Mouse (Mus musculus) urinary bladder, adult 2 months (tissue): Measurements from ENCODE around the gene Pgf. TPM values are rescaled to one million over a fixed set of nuclear protein-coding genes. Genes with fewer than 3 reads are reported as not detected.
"Not testable (repeated sequence)": the region's sequence is repeated elsewhere in the genome, so short reads cannot be mapped to it uniquely, and the experiment has no call there.

ENCODE experiments used
- DNase-seq: peaks from one replicate; pipeline ENCODE4 v3.0.0; 2022; ENCODE audit warnings: low spot score
- polyA plus RNA-seq: library from polyadenylated mRNA; depleted of rRNA; stranded (reverse); fragments of >200 nt; gene quantifications from 2 replicates; pipeline ENCODE4 v1.2.3, GENCODE M21; 2012

The Pgf gene
- polyA plus RNA-seq, 1 experiment: 6.0 TPM

DNA sequence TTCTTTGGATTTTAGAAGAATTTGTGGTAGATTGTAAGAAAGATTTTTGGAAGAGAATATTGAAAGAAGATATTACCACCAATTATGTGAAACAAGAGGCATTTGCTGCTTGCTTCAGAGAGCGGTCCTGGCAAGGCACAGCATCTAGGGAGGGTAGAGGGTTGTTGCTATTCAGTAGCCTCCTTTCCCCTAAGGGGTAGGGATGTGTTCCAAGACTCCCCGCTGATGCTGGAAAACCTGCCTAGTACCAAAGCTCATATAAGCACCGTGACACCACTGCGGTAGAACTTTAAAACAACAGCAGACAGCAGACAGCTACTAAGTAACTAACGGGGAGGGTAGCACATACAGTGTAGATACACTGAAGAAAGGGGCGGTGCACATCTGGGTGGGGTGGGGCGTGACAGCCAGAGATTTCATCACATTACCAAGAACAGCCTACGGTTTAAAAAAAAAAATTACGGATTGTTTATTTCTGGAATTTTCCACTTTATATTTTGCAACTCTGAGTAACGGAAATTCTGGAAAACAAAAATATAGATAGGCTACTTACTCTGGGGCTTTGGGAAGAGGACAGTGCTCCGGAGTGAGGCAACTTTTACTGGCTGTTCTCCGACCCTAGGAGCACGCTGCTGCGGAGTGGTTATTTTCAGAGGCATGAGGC lies 19.7 kb downstream of the Pgf start:
- DNase-seq: no peak

DNA sequence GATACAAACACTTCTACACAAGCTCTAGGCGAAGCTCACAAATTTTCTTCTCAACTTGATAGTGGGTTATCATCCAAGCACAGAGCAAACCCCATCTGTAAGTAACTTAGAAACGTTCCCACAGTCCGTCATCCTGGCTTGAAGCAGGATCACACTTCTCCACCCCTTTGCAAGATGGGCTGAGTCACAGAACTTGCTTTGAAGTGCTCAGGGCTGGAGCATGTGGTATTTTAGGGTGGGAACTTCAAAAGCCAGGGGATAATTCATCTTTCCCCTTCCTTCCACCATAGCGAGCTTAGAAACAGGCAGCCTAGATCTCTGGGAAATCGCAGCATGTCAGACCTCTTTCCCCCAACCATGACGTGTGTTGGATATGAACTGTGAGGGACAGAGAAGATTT lies 21.3 kb downstream of the Pgf start:
- no peak for DNase-seq

DNA sequence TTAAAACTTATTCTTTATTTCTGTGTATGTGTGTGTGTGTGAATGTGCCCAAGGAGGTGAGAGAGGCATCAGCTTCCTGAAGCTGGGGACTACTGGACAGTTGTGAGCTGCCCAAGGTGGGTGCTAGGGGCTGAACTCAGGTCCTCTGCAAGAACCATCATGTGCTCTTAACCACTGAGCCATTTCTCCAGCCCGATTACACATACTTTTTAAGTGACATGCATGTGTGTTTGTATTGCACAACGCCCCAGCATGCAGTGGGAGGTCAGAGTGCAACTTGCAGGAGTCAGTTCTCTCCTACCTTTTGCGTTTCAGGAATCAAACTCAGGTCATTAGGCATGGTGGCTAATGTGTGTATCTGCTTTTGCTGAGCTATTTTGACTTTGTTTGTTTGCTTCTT lies 24.6 kb downstream of the Pgf start:
- no peak for DNase-seq

DNA sequence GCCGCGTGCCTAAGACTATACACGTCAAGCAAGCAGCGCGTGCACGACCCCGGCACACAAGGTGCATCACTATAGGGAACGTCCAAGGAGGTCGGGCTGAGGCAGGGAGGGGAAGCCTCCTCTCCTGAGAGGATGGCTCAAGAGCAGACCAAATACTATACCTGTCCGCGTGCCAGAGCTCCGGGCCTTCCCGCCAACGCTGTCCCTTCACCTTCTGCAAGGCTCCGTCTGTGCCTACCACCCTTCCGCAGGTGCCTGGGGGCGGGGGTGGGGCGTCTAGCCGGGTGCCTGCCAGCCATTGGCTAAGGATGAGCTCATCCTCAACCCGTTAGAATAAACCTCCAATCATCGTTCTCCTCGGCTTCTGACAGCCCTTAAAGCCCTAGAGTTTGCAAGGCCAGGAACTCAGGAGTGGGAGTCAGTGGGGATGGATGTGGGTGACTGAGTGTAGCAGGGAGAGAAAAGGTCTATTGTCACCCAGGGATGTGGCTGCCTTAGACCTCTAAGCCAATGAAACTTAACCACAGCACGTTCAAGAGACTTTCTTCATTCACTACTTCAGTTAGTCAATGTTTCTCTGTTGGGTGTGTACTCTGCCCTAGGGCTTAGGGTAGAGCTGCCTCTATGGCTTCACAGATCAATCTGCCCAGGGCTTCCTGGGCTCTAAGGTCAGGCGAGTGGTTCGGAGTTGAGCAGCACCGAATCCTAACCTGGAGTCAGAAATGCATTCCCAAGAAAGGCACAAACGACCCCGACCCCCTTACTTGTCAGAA lies 26.4 kb downstream of the Pgf start, which contains the start of gene Rps6kl1:
Gene Rps6kl1 (minus strand): TSS at position 263 of the 773 bp plus-strand sequence.
- no peak for DNase-seq

DNA sequence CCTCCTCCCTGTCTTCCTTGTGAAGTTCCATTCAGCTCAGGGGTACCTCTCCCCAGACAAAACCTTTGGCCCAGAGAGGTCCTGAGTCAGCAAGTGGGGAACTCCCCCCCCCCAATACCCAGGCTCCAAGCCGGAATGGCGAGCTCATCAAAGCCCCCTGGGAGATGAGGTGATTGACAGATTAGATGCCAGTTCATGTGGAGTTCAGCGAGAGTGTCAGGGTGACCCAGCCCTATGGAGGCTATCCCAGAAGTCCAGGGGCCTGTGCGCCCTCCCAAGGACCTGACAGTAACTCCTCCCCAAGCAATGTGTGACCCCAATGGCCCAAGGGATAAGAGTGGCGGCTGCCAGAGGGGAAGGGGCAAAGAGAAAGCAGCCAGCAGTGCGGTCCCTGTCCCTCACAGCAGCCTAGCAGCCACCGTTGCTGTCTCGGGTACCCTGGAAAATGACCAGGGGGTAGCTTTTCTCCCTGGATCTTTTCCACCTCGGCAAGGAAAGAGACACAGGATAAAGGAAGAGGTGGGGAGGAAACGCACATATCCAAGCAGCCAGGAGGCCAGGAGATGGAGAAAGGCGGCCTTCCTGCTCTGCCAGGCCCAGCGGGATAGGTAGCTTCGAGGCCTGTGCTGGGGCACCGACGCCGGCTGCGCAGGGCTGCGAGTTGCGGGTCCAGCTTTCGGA lies 27.1 kb downstream of the Pgf start:
- DNase-seq: no peak

DNA sequence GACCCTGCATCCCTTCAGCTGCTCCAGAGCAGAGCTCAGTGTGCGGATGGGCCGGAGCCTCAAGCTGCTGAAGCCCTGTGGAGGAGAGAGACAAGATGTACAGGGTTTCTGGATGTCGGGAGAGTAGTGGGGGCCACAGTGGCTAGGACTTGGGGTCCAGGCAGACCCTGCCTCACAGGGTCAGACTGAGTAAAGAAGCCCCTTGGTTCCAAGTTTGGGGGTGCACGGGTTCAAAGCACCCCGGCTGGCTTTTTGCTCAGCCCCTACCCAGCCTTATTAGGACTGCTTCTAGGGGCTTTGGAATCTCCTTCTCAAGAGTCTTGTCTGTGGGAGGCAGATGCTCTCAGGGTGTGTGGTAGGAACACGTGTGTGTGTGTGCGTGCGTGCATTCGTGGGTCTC lies 30.7 kb downstream of the Pgf start:
- DNase-seq: no peak

DNA sequence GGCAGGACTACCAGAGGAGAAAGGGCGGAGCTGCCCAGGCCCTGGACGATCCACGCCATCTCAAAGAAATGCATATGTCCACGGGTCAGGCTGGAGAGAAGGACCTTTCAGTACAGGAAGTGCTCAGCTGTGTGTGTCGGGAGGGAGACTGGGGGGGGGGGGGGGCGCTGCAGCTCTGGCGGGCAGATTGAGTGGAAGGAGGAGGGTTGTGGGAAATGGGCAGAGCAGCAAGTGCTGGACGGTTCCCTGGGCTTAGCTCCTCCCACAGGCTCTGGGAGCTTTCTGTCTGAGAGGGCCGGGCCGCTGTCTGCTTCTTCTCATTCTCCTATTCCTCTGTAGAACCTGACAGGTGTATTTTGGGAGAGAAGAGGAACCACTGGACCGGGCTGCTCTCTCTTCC lies 31.2 kb downstream of the Pgf start:
- DNase-seq: no peak

DNA sequence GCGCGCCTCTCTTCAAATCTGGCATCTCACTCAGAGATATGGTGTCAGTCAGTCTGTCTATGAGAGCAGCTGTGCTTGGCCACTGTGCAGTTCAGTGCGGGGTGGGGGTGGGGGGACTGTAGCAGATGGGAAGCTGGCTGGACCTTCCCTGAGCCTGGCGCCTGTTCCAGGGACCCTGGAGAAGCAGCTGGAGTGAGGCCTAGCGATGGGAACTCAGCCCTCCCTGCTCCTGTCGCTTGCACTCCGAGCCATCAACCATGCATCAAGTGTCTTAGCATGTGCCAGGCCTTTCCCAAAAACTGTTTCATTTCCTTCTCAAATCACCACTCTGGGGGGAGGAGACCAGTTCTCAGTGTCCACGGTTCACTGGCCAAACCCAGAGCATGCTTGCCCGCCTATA lies 32.0 kb downstream of the Pgf start:
- DNase-seq: no peak

DNA sequence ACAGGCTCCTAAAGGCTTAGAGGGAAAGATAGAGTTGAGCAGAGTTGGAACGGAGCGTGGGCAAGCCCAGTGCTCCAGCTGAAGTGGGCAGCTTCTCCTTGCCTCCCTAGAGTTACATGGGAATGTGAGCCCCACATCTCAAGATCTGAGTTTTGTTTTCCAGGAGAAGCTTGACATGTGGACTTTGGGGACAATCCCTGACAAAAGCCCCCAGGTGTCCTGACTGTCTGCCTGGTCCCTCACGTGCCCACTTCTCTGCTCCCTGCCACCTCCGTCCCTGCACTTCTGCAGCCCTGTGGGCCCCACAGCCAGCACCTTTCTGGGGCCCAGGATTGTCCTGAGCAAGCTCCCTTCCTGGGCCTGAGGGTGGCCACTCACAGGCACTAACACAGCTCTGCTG lies 32.8 kb downstream of the Pgf start:
- DNase-seq: no peak

DNA sequence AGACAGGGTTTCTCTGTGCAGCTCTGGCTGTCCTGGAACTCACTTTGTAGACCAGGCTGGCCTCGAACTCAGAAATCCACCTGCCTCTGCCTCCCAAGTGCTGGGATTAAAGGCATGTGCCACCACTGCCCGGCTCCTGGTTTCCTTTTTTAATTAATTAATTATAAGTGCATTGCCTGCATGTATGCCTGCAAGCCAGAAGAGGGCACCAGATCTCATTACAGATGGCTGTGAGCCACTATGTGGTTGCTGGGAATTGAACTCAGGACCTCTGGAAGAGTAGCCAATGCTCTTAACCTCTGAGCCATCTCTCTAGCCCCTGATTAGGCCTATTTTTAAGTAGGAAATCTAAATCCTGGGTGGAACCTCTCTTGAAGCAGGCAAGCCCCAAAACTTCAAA lies 33.3 kb downstream of the Pgf start:
- DNase-seq: not testable (repeated sequence)

DNA sequence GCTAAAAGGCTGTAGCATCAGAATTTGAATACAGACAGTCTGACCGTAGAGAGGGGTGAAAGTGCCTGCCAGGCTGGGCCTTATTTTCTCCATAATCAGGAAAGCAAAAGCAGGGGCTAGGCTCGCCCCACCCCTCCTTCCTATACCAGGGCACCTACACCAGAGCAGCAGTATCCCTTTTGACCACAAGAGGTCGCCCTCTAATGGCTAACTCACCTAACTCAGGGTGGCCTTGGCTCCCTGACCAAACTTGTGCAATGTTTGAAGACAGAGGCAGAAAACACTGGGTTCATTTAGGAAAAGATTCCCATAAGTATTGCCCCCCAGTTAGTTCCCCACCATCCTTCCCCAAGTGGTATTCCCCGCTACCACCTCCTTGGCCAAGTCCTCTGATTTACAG lies 34.8 kb downstream of the Pgf start:
- peak; percentile 46 for DNase-seq

DNA sequence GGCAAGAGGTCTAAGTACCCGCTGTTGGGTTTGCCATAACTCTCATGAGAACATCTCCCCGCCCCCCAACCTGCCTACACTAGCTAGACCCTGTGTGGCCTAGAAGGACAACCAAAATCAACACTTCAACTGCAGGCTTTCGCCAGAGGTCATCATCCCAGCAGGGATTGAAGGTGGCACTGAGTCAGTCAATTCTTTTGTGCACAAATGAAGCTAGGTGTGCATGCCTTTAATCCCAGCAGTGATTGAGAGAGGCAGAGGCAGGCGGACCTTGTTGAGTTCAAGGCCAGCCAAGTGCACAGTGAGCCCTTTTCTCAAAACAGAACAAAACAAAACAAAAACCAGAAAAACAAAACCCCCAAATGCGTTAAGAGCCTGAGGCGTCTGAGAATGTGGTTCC lies 36.5 kb downstream of the Pgf start:
- no peak for DNase-seq

DNA sequence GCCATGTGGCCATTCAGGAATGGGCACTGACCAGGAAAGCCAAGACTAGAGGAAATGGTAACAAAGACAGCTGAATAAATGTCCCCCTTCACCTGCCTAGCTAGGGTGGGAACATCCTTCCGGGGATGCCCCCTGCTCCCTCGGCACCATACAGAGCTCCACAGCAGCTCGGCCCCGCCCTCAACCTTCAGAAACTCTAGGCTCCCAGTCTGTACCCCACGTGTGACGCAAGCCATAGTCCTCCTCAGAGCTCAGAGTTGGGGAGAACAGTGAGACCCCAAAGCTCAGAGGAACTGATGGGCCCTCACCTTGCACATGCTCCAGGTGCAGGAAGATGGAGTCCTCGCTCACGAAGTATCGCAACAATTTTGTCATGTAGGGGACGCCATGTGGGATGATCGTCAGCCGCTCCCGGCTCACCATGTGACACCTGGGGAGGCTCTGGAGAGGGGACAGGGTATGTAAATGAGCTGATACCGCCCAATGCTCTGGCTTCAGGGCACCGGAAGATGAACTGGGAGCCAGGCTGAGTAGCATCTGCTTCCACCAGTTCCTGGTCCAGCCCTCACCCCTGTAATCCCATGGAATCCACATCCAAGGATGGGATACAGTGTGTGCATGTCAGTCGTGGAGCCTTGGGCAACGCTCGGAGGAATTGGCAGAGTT lies 37.4 kb downstream of the Pgf start:
- DNase-seq: no peak

DNA sequence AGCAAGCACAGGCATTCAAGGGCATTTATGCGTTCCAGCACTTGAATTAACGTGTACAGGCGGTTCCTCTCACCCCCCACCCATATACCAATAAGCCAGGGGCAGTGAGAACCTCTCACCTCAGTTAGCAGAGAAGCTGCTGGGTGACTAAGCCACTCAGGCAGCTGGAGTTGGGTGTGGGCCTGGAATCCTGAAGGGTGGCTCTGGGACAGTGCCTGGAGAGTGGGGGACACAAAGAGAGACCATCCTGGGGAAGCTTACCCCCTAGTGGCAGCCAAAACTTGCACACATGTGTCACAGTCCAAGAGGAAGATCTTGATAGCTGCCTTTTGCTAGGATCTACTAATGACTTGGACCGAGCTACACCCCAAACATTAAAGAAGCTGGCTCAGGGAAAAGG lies 41.0 kb downstream of the Pgf start:
- no peak for DNase-seq

DNA sequence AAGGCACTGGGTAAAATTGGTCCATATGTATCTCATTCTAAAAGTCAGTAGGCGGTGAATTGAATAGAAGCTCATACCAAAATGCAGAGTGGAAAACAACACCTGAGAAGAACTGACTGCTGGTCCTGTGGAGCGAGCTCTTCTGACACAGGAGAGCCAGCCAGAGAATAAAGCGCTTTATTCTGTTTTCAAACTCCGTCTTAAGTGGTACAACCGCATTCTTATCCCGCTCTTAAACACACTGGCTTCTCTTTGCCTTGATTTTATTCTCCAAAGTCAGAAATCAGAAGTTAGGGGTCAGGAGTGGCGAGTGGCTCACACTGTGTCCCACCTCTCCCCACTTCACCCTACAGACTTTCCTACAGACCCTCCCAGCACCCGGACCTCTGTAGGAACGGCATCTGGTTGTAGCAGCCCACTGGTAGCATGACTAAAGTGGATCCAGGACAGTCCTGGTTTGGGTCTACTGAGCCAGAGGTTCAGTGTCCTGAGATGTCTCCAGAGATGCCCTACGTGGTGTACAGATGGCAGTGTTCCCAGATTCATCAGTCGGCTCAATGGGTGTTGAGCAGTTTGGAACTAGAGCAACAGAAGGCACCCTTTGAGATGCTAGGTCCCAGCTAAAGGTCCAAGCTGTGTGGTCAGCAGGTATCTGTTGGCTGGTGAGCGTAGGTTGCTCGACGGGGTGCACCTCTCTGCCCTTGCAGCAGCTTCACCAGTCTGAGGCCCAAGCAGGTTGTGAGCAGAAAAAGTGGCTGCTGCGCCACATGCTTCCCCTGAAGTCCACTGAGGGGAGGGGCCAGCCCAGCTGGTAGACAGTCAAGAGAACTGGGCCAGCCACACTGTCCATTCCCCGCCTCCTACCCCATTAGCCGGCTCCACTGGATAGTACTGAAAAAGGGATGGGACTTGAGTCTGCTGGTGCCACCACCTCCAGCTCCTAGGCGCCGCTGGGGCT lies 41.8 kb downstream of the Pgf start:
- no peak for DNase-seq

DNA sequence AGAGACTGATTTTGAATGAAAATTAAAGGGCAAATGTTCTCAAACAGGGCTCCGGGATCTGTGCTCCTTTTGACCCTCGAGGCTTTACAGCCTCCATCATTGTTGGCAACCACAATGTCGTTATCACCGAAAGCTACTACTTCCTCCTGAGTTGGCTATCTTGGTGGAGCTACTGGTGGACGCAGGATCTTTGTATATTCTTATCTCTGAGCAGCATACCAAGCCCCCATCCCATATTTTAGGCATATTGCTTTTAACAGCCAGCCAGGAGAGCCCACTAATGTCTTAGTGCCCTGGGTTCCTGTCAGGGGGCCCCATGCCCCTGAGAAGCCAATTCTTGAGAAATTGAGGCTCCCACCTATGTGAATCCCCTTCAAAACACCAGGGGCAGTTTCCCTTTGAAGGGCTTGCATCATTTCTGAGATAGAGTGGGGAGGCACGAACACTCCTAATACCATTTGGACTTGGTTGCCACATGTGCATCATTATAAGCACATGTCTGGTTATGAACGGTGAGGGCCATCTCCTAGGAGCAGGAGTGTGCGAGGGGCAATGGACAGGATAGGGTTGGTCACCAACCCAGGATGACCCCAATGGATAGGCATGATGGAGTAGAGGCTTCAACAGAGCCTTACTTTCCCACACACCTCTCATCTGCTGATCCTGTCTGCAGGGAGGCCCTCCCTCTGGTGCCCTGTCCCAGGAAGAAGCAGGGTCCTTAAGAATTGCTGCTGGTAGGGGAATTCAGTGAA lies 43.4 kb downstream of the Pgf start:
- no peak for DNase-seq

DNA sequence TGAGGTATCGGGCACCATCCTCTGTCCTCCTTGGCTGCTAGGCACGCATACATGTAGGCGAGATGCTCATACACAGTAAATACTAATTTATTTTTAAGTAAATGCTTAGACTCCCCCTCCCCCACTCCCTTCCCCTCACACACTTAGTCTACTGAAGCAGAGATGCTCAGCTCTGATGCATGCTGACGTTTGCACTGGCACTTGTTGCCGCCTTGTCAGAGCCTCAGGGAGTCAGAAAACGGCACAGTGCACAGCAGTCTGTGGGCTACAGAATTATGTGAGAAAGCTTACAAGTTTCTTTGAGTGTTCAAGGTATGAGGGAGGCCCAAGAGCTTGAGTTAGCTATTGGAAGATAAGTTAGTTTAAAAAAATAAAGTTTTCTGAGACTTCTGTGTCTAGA lies 46.2 kb downstream of the Pgf start:
- DNase-seq: no peak

DNA sequence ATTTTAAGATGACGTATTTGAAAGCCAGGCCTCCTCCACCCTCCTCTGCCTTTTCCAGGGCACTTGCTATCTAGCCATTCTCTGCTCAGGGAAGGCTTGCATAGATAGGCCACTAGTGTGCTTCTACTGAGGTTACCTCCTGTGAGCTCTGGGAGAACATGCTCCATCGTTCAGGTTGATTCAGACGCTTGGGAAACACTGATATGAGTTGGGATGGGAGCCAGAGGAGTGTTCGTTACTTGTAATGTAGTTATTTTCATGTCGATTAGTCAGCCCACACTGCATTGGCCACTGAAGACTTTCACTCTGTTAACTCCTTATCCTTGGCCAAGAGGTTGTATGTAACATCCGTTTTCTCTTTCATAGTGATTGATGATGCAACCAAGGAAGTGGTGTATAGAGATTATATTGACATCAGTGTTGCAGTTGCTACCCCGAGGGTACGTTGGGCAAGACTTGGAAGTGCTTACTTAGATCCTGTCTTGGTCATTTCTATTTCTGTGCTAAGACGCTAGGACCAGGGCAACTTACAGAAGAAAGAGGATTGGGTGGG lies 48.1 kb downstream of the Pgf start:
- DNase-seq: no peak

DNA sequence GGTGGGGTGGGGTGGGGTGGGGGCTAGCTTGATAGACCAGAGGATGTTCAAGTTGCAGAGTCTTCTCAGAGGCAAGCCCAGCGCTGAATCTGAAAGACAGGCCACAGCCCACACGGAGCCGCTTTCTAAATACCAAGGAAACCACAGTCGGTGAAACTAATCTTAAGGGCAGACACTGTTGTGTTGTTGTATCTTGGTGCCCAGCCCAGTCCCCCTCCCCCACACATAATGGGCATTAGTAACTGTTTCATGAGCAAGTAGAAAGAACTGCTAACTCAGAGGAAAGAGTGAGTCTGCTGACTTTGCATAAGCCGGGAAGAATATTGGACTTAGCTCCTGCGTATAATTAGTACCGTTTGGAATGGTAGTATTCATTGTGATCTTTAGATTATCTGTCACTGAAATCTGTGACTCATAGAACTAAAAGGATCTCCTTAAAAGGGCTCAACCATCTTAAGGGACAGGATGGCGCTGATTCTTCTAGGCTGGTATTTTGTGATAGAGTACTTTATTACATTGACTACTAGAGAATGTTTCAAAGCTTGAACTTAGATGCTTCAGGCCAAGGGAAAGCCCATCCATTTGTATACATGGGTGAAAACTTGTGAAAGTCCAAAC lies 50.5 kb downstream of the Pgf start:
- no peak for DNase-seq

DNA sequence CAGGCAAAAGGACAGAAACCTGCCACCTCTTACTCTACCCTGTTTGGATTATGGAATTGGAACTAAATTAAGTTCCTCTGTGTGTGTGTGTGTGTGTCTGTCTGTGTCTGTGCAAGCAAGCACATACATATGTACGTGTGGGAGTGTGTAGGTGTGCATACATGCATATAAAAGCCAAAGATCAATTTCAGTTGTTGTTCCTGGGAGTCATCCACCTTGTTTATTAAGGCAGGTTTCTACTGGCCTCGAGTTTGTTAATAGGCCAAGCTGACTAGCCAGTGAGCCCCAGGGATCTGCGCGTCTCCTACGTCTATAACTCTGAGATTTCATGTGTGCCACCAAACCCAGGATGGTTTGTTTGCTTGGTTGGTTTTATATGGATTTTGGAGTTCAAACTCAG lies 52.8 kb downstream of the Pgf start:
- DNase-seq: no peak
